Mouse (Mus musculus): ENCODE measurements at regions not wholly inside any gene's neighbourhood (a gene's known extent, or its start where the extent isn't known, plus 50 kb on each side); places are given as distances from the start of the nearest gene placed in this dataset.

- DNase-seq (ENCODE audit: low spot score in 2 of 2), result no peak
These were observed 78.0 kb upstream of the 4930535I16Rik start for GRCm38 (mm10) chr4:123995815-123996214.

- DNase-seq (ENCODE audit: low spot score in 2 of 2), result no peak
These were observed 73.4 kb upstream of the 4930535I16Rik start for GRCm38 (mm10) chr4:123991223-123991622.

GRCm38 (mm10) chr4:123990293-123991185 lies 72.7 kb upstream of the 4930535I16Rik start:
- DNase-seq (ENCODE audit: low spot score in 2 of 2), result no peak

Measured in frontal cortex, postnatal 14 days (tissue).